Mouse (Mus musculus): ENCODE data around the gene Agbl3.

DNA sequence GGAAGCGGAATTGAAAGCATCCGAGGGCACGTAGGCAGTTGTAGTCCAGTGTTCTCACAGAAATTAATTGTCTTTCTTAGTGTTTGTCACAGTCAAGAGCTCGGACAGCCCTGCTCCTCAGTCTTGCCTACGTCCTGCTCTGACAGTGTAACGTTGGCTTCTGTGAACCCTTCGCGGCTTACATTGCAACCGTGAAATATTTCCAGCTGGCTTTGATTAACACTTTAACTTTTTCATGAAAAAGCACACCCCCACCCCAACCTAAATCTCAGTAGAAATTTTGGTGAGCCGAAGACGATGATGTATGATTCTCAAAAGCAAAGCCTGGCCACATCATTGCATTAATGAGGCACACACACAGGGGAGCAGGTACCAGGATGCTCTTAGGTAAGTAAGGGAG, 31.7 kb upstream of the Agbl3 start:
- TF ChIP-seq CTCF (IDR thresholded peaks at IDR 0.05; ENCODE audit: extremely low read depth, insufficient read depth, insufficient read length, insufficient replicate concordance) (no peak), POLR2A (IDR thresholded peaks at IDR 0.05; ENCODE audit: low read depth, low read length) (no peak)

All from spleen, adult 2 months (tissue).